Comparison of ENCODE assay signal across 10 mouse cellular contexts in genomic region chr11:29702721-29703120, GRCm38 (mm10). TPM values are rescaled to one million over a fixed set of nuclear protein-coding genes. Genes with fewer than 3 reads are reported as not detected.
DNase-seq lines count a peak whose midpoint lies in the region.
"Had no signal": no experiment of that assay in that cellular context is flagged by ENCODE, and none has a peak within 500 bp of the region (broad histone marks: within the 10 kb centered on the region; RNA-seq: fewer than 3 reads in every experiment).

No protein-coding gene starts in this region.

- peak; percentile 21 to 30 for DNase-seq in cerebellum, adult 18-20 months
- no peak for DNase-seq in cerebellum, adult 8-10 months
- peak; percentile 34 to 52 for DNase-seq in heart, adult 18-20 months
- no peak for DNase-seq in heart, postnatal 25 days (ENCODE audit: low spot score)
- DNase-seq in kidney, postnatal 36 days, result peak; percentile 8 to 20
- no peak for DNase-seq in kidney, adult 8-10 months
- DNase-seq in heart, postnatal 4 days, result peak; percentile 19
- DNase-seq in embryo, embryonic 10 days (ENCODE audit: low spot score), result no peak
- DNase-seq: liver, postnatal 0 days; right cerebral cortex, postnatal 4 days had no signal

- intact Hi-C loops in heart, postnatal 25 days (cut with DNase I), result no loop called here

RNA-seq across cellular contexts. Expression of gene Rtn4, which starts 10.0 kb away (rescaled TPM):
- total RNA-seq in heart, adult 18-20 months (2021), result 100 to 1,000 TPM in 1 of 2 experiments, 10 to 100 TPM in 1; 93.0 to 102 TPM
- total RNA-seq in heart, postnatal 25 days (2021), result 10 to 100 TPM; 84.9 to 93.5 TPM
- 100 to 1,000 TPM; 231 to 239 TPM for total RNA-seq in heart, postnatal 4 days (2021)

Comparison
In these comparisons a context has a peak if more than half of its experiments do, and no peak if none do; other contexts are left out.
1. DNase-seq: peak in cerebellum, adult 18-20 months (2 of 2), heart, adult 18-20 months (2 of 2), kidney, postnatal 36 days (2 of 2) and heart, postnatal 4 days (single experiment); none in cerebellum, adult 8-10 months (single experiment), heart, postnatal 25 days (single experiment), kidney, adult 8-10 months (0 of 2) and embryo, embryonic 10 days (single experiment).